Mouse (Mus musculus) forebrain, embryonic 11.5 days (tissue): ENCODE data around the gene 4931414P19Rik. TPM values are rescaled to one million over a fixed set of nuclear protein-coding genes. Genes with fewer than 3 reads are reported as not detected.

Source experiments
- ATAC-seq: fragments of 200-750 bp; cut with Nextera tagmentation; replicated peaks from 2 replicates; pipeline ENCODE4 v1.8.0; 2017; ENCODE audit warnings: moderate TSS enrichment; ENCODE audit not compliant: low FRiP score
- DNase-seq: peaks from one replicate; pipeline ENCODE4 v3.0.0-alpha.2; 2017; ENCODE audit warnings: low spot score
- H3K27ac ChIP-seq: fragments of 300-500 bp; sonication (generic); 2 replicates; pipeline ENCODE4 v1.5.1; 2014; ENCODE audit warnings: low read depth, low read length
- H3K27me3 ChIP-seq: fragments of 300-500 bp; sonication (generic); 2 replicates; pipeline ENCODE4 v1.6.1; 2014; ENCODE audit warnings: mild to moderate bottlenecking, low read length, mixed read lengths; ENCODE audit not compliant: control insufficient read depth, insufficient read depth
- H3K36me3 ChIP-seq: fragments of 300-500 bp; sonication (generic); 2 replicates; pipeline ENCODE4 v1.6.1; 2014; ENCODE audit warnings: mild to moderate bottlenecking, low read length, moderate library complexity, mixed read lengths; ENCODE audit not compliant: control insufficient read depth, insufficient read depth
- H3K4me1 ChIP-seq: fragments of 300-500 bp; sonication (generic); replicated peaks from 2 replicates; pipeline ENCODE4 v1.6.1; 2014; ENCODE audit warnings: low read length, mixed read lengths; ENCODE audit not compliant: control insufficient read depth, insufficient read depth
- H3K4me2 ChIP-seq: fragments of 300-500 bp; sonication (generic); 2 replicates; pipeline ENCODE4 v1.6.1; 2014; ENCODE audit warnings: low read depth, mild to moderate bottlenecking, low read length, moderate library complexity, mixed read lengths; ENCODE audit not compliant: severe bottlenecking
- H3K4me3 ChIP-seq: fragments of 300-500 bp; sonication (generic); 2 replicates; pipeline ENCODE4 v1.5.1; 2014; ENCODE audit warnings: low read depth, low read length
- H3K9ac ChIP-seq: fragments of 300-500 bp; sonication (generic); 2 replicates; pipeline ENCODE4 v1.6.1; 2014; ENCODE audit warnings: low read length
- H3K9me3 ChIP-seq: fragments of 300-500 bp; sonication (generic); 2 replicates; pipeline ENCODE4 v1.6.1; 2016; ENCODE audit warnings: low read length, mixed read lengths; ENCODE audit not compliant: control insufficient read depth
- WGBS: fragments of 180-500 bp; shearing (Covaris S2); extraction: QIAGEN DNeasy Blood & Tissue Kit; methylation state at CpG from one replicate; pipeline ENCODE4 v1.1.7; 2014; 5-methylcytosine and 5-hydroxymethylcytosine counted together
- polyA plus RNA-seq: library from polyadenylated mRNA; unstranded; fragments of >200 nt; fragmentation: Nextera tagmentation; extraction: Ambion mirVana; gene quantifications from 2 replicates; pipeline ENCODE4 v1.2.1, GENCODE M21; 2014

Gene 4931414P19Rik
- polyA plus RNA-seq, 1 experiment from 2014 or later = 9.6 TPM

GRCm38 (mm10) chr14:54644294-54644693, 38.5 kb upstream of the 4931414P19Rik start:
- ATAC-seq = no peak
- peaks cover 7% of the 10 kb centered on the region for H3K4me1 ChIP-seq

GRCm38 (mm10) chr14:54643011-54643410, 37.2 kb upstream of the 4931414P19Rik start:
- ATAC-seq (no peak), DNase-seq (no peak)
- no peaks in the 10 kb centered on the region for H3K27me3 ChIP-seq
- no peak overlapping the region for H3K9ac ChIP-seq
- H3K4me3 ChIP-seq = no peak overlapping the region
- H3K4me2 ChIP-seq = no peak overlapping the region
- peaks cover 29% of the 10 kb centered on the region for H3K36me3 ChIP-seq
- no peaks in the 10 kb centered on the region for H3K9me3 ChIP-seq
- peaks cover 7% of the 10 kb centered on the region for H3K4me1 ChIP-seq
- 89% methylated on average over 2 of the region's 2 CpGs for WGBS
- no peak overlapping the region for H3K27ac ChIP-seq

More at GRCm38 (mm10) chr14:54644294-54644693, 38.5 kb upstream of the 4931414P19Rik start:
- H3K27ac ChIP-seq = no peak overlapping the region
- no peak overlapping the region for H3K4me2 ChIP-seq
- H3K4me3 ChIP-seq = no peak overlapping the region
- peaks cover 33% of the 10 kb centered on the region for H3K36me3 ChIP-seq
- no peak overlapping the region for H3K9ac ChIP-seq
- no peaks in the 10 kb centered on the region for H3K27me3 ChIP-seq
- 96% methylated on average over 9 of the region's 9 CpGs for WGBS
- H3K9me3 ChIP-seq = no peaks in the 10 kb centered on the region
- DNase-seq = no peak

GRCm38 (mm10) chr14:54642224-54642944, 36.6 kb upstream of the 4931414P19Rik start:
- 80% methylated on average over 25 of the region's 25 CpGs for WGBS
- no peak overlapping the region for H3K4me2 ChIP-seq
- no peak overlapping the region for H3K4me3 ChIP-seq
- H3K9ac ChIP-seq = no peak overlapping the region
- peaks cover 7% of the 10 kb centered on the region for H3K4me1 ChIP-seq
- H3K27me3 ChIP-seq = no peaks in the 10 kb centered on the region
- no peaks in the 10 kb centered on the region for H3K9me3 ChIP-seq
- H3K27ac ChIP-seq = no peak overlapping the region
- ATAC-seq (no peak), DNase-seq (no peak)
- H3K36me3 ChIP-seq = peaks cover 26% of the 10 kb centered on the region

GRCm38 (mm10) chr14:54641305-54641969, 35.6 kb upstream of the 4931414P19Rik start, which contains the start of gene Cdh24:
TSS of gene Cdh24 (minus strand) at chr14:54641364.
- peaks cover 7% of the 10 kb centered on the region for H3K4me1 ChIP-seq
- H3K27ac ChIP-seq = peak within 1 kb of the TSS; percentile 79
- no peaks in the 10 kb centered on the region for H3K27me3 ChIP-seq
- WGBS = under 1% methylated on average over 40 of the region's 52 CpGs
- H3K4me3 ChIP-seq = peak within 1 kb of the TSS; percentile 69
- H3K9ac ChIP-seq = peak within 1 kb of the TSS; percentile 93
- peak; percentile 90 for ATAC-seq
- peak within 1 kb of the TSS; percentile 84 for H3K4me2 ChIP-seq
- H3K36me3 ChIP-seq = peaks cover 24% of the 10 kb centered on the region
- DNase-seq = peak; percentile 96
- H3K9me3 ChIP-seq = no peaks in the 10 kb centered on the region

DNA sequence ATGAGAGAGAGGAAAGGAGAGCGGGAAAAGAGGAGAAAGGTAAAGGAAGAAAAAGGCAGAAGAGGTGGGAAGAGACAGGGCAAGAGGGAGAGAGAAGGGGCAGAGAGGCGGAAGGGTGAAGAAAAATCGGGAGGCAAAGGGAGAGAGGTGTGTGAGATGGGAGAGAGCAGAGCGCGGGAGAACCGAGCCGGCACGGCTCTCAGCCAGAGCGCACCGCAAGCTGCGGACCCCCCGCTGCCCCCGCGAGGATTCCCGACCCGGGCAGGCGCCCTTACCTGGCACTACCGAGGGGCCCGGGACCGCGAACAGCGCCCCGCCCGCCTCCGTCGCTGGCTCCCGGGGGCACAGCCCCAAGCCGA, 35.1 kb upstream of the 4931414P19Rik start, which contains the start of gene Gm17606:
Gm17606 (plus strand) TSS at position 7 of the 359 bp plus-strand sequence.
- DNase-seq (no peak), ATAC-seq (peak; percentile 26)
- peak within 1 kb of the TSS; percentile 84 for H3K4me2 ChIP-seq
- H3K4me1 ChIP-seq = peaks cover 7% of the 10 kb centered on the region
- H3K9ac ChIP-seq = peak within 1 kb of the TSS; percentile 93
- no peaks in the 10 kb centered on the region for H3K9me3 ChIP-seq
- under 1% methylated on average over 27 of the region's 28 CpGs for WGBS
- no peaks in the 10 kb centered on the region for H3K27me3 ChIP-seq
- H3K27ac ChIP-seq = peak within 1 kb of the TSS; percentile 79
- H3K36me3 ChIP-seq = peaks cover 21% of the 10 kb centered on the region
- peak within 1 kb of the TSS; percentile 69 for H3K4me3 ChIP-seq

DNA sequence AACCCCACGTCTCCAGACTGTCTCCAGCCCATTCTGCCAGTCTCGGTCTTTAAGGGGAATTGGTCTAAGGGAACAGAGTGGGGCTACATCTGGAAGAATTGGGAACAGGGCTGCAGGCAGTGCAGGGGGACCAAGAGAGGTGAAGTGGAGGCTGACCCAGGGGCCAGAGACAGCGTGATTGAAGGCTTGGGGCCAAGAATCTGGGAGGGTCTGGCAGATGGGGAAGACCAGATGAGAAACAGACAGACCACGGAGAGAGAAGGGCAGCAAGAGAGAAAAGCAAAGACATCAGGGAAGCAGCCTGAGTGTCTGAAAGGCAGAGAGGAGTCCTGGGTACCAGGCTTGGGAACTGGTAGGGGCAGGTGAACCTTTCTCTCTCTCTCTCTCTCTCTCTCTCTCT, 34.3 kb upstream of the 4931414P19Rik start:
- peaks cover 14% of the 10 kb centered on the region for H3K36me3 ChIP-seq

GRCm38 (mm10) chr14:54638210-54638609, 32.4 kb upstream of the 4931414P19Rik start:
- no peak for ATAC-seq
- DNase-seq = no peak
- no peak overlapping the region for H3K4me2 ChIP-seq
- H3K36me3 ChIP-seq = peaks cover 8% of the 10 kb centered on the region; the same call in 1 of the 2 replicates
- H3K4me1 ChIP-seq = peaks cover 7% of the 10 kb centered on the region
- 81% methylated on average over 5 of the region's 5 CpGs for WGBS
- no peak overlapping the region for H3K9ac ChIP-seq
- H3K27ac ChIP-seq = no peak overlapping the region
- no peaks in the 10 kb centered on the region for H3K27me3 ChIP-seq
- no peaks in the 10 kb centered on the region for H3K9me3 ChIP-seq
- H3K4me3 ChIP-seq = no peak overlapping the region

More for the DNA sequence above, 34.3 kb upstream of the 4931414P19Rik start:
- H3K9me3 ChIP-seq = no peaks in the 10 kb centered on the region
- H3K4me3 ChIP-seq = peak overlapping the region; percentile 69
- no peak overlapping the region for H3K27ac ChIP-seq
- peak overlapping the region; percentile 93 for H3K9ac ChIP-seq
- peak overlapping the region; percentile 84 for H3K4me2 ChIP-seq
- WGBS = 26% methylated on average over 4 of the region's 4 CpGs
- no peak for DNase-seq
- no peaks in the 10 kb centered on the region for H3K27me3 ChIP-seq
- no peak for ATAC-seq
- peaks cover 7% of the 10 kb centered on the region for H3K4me1 ChIP-seq

DNA sequence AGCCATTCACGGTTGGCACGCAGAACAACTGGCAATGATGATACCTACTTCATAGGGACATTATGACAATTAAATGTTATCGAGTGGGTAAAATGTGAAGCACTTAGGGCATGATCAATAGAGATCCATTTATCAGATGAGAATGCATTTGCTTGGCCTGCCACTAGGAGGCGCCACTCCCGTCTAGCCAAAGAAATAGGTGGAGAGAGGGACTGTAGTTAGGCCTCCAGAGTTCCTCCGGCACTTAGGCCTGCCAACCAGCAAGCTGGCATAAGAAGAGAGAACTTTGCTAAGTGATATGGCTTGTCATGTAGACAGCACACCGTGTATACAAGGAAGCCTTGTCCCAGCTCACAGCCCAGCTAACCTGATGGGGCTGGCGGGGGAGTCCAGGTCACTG, 31.2 kb upstream of the 4931414P19Rik start:
- H3K4me2 ChIP-seq = no peak overlapping the region
- WGBS = 49% methylated on average over 8 of the region's 8 CpGs
- DNase-seq = peak; percentile 85
- H3K9me3 ChIP-seq = no peaks in the 10 kb centered on the region
- H3K27me3 ChIP-seq = no peaks in the 10 kb centered on the region
- no peak for ATAC-seq
- H3K4me1 ChIP-seq = peaks cover 7% of the 10 kb centered on the region
- H3K9ac ChIP-seq = no peak overlapping the region
- H3K36me3 ChIP-seq = peaks cover 13% of the 10 kb centered on the region; the same call in 1 of the 2 replicates
- no peak overlapping the region for H3K4me3 ChIP-seq
- no peak overlapping the region for H3K27ac ChIP-seq
